Mouse (Mus musculus) stomach, embryonic 15.5 days (tissue): ENCODE data around the gene Pnisr. TPM values are rescaled to one million over a fixed set of nuclear protein-coding genes. Genes with fewer than 3 reads are reported as not detected.
A peak's percentile ranks its signal among the peaks of the same experiment; 100 is the strongest.

Experiments
- ATAC-seq: fragments of 200-750 bp; cut with Nextera tagmentation; 2 replicates; pipeline ENCODE4 v1.8.0; 2017; ENCODE audit warnings: low read depth, moderate number of reproducible peaks, moderate TSS enrichment; ENCODE audit not compliant: insufficient read depth, low FRiP score
- H3K27ac ChIP-seq: fragments of 300-500 bp; sonication (generic); 2 replicates; pipeline ENCODE4 v1.5.1; 2015; ENCODE audit warnings: mild to moderate bottlenecking, inconsistent platforms
- H3K27me3 ChIP-seq: fragments of 300-500 bp; sonication (generic); replicated peaks from 2 replicates; pipeline ENCODE4 v1.6.1; 2015; ENCODE audit warnings: inconsistent platforms
- H3K36me3 ChIP-seq: fragments of 300-500 bp; sonication (generic); 2 replicates; pipeline ENCODE4 v1.6.1; 2015; ENCODE audit warnings: inconsistent platforms
- H3K4me1 ChIP-seq: fragments of 300-500 bp; sonication (generic); 2 replicates; pipeline ENCODE4 v1.6.1; 2015; ENCODE audit warnings: inconsistent platforms
- H3K4me2 ChIP-seq: fragments of 300-500 bp; sonication (generic); 2 replicates; pipeline ENCODE4 v1.6.1; 2015; ENCODE audit warnings: mild to moderate bottlenecking, inconsistent platforms
- H3K4me3 ChIP-seq: fragments of 300-500 bp; sonication (generic); replicated peaks from 2 replicates; pipeline ENCODE4 v1.5.1; 2015; ENCODE audit warnings: inconsistent platforms
- H3K9ac ChIP-seq: fragments of 300-500 bp; sonication (generic); 2 replicates; pipeline ENCODE4 v1.6.1; 2015; ENCODE audit warnings: inconsistent platforms
- H3K9me3 ChIP-seq: fragments of 300-500 bp; sonication (generic); 2 replicates; pipeline ENCODE4 v1.6.1; 2016; ENCODE audit warnings: inconsistent platforms
- WGBS: fragments of 180-500 bp; shearing (Covaris S2); methylation state at CpG from one replicate; pipeline ENCODE4 v1.1.7; 2015; 5-methylcytosine and 5-hydroxymethylcytosine counted together
- polyA plus RNA-seq: library from polyadenylated mRNA; unstranded; fragments of >200 nt; fragmentation: Nextera tagmentation; extraction: Ambion mirVana; gene quantifications from 2 replicates; pipeline ENCODE4 v1.2.1, GENCODE M21; 2015

Gene Pnisr
- polyA plus RNA-seq, result 126 and 127 TPM in 2 replicates

GRCm38 (mm10) chr4:21847481-21848286 lies at the start of gene Pnisr:
Gene Pnisr (plus strand): TSS chr4:21847583.
- Histone ChIP-seq H3K4me1 (peaks cover 7% of the 10 kb centered on the region; the same call in 1 of the 2 replicates), H3K27ac (peak within 1 kb of the TSS; percentile 98), H3K27me3 (no peaks in the 10 kb centered on the region), H3K9me3 (no peaks in the 10 kb centered on the region), H3K9ac (peak within 1 kb of the TSS; percentile 94), H3K36me3 (no peaks in the 10 kb centered on the region), H3K4me2 (peak within 1 kb of the TSS; percentile 56), H3K4me3 (peak within 1 kb of the TSS; percentile 95)
- WGBS, result under 1% methylated on average over 50 of the region's 50 CpGs
- peak; percentile 97 for ATAC-seq

GRCm38 (mm10) chr4:21801013-21801412 lies 46.4 kb upstream of the Pnisr start:
- 95% methylated on average over 1 of the region's 1 CpGs for WGBS
- H3K27ac ChIP-seq, result no peak overlapping the region
- H3K4me3 ChIP-seq, result no peak overlapping the region
- no peaks in the 10 kb centered on the region for H3K9me3 ChIP-seq
- H3K9ac ChIP-seq, result no peak overlapping the region
- no peak for ATAC-seq
- H3K4me1 ChIP-seq, result no peaks in the 10 kb centered on the region
- H3K36me3 ChIP-seq, result 0 out of 2 replicates have a peak, but pooled peaks cover 5% of the 10 kb centered on the region
- H3K27me3 ChIP-seq, result no peaks in the 10 kb centered on the region
- no peak overlapping the region for H3K4me2 ChIP-seq

GRCm38 (mm10) chr4:21801620-21802019 lies 45.8 kb upstream of the Pnisr start:
- WGBS, result 87% methylated on average over 2 of the region's 2 CpGs
- H3K9ac ChIP-seq, result no peak overlapping the region
- H3K4me1 ChIP-seq, result no peaks in the 10 kb centered on the region
- H3K4me3 ChIP-seq, result no peak overlapping the region
- H3K9me3 ChIP-seq, result no peaks in the 10 kb centered on the region
- no peak overlapping the region for H3K4me2 ChIP-seq
- H3K27ac ChIP-seq, result no peak overlapping the region
- H3K36me3 ChIP-seq, result 0 out of 2 replicates have a peak, but pooled peaks cover 5% of the 10 kb centered on the region
- H3K27me3 ChIP-seq, result no peaks in the 10 kb centered on the region
- ATAC-seq, result no peak

- H3K36me3 ChIP-seq, result peaks cover 4% of the 10 kb centered on the region; the same call in 1 of the 2 replicates
- no peaks in the 10 kb centered on the region for H3K9me3 ChIP-seq
- no peak overlapping the region for H3K27ac ChIP-seq
- WGBS, result 83% methylated on average over 5 of the region's 5 CpGs
- H3K4me1 ChIP-seq, result no peaks in the 10 kb centered on the region
- H3K4me3 ChIP-seq, result no peak overlapping the region
- ATAC-seq, result no peak
- no peak overlapping the region for H3K9ac ChIP-seq
- H3K27me3 ChIP-seq, result no peaks in the 10 kb centered on the region
- no peak overlapping the region for H3K4me2 ChIP-seq
Measured at GRCm38 (mm10) chr4:21807204-21807603, 40.2 kb upstream of the Pnisr start.

GRCm38 (mm10) chr4:21810608-21811007 lies 36.8 kb upstream of the Pnisr start:
- Histone ChIP-seq H3K36me3 (peaks cover 4% of the 10 kb centered on the region; the same call in 1 of the 2 replicates), H3K27ac (no peak overlapping the region), H3K27me3 (no peaks in the 10 kb centered on the region), H3K4me3 (no peak overlapping the region), H3K9me3 (no peaks in the 10 kb centered on the region), H3K4me2 (no peak overlapping the region), H3K9ac (no peak overlapping the region), H3K4me1 (no peaks in the 10 kb centered on the region)
- ATAC-seq, result no peak
- 74% methylated on average over 3 of the region's 3 CpGs for WGBS

GRCm38 (mm10) chr4:21812635-21813034 lies 34.7 kb upstream of the Pnisr start:
- H3K4me2 ChIP-seq, result no peak overlapping the region
- H3K27ac ChIP-seq, result no peak overlapping the region
- no peak overlapping the region for H3K9ac ChIP-seq
- ATAC-seq, result no peak
- no peaks in the 10 kb centered on the region for H3K27me3 ChIP-seq
- no peak overlapping the region for H3K4me3 ChIP-seq
- no peaks in the 10 kb centered on the region for H3K9me3 ChIP-seq
- 89% methylated on average over 6 of the region's 6 CpGs for WGBS
- no peaks in the 10 kb centered on the region for H3K4me1 ChIP-seq
- H3K36me3 ChIP-seq, result peaks cover 4% of the 10 kb centered on the region; the same call in 1 of the 2 replicates

- Histone ChIP-seq H3K4me1 (no peaks in the 10 kb centered on the region), H3K4me2 (no peak overlapping the region), H3K9ac (no peak overlapping the region), H3K27me3 (no peaks in the 10 kb centered on the region), H3K27ac (no peak overlapping the region), H3K9me3 (no peaks in the 10 kb centered on the region), H3K4me3 (no peak overlapping the region), H3K36me3 (peaks cover 4% of the 10 kb centered on the region; the same call in 1 of the 2 replicates)
- WGBS, result 39% methylated on average over 2 of the region's 2 CpGs
- peak; percentile 43; the same call in 1 of the 2 replicates for ATAC-seq
Measured at GRCm38 (mm10) chr4:21814029-21814428, 33.4 kb upstream of the Pnisr start.

- no peak for ATAC-seq
- no peaks in the 10 kb centered on the region for H3K9me3 ChIP-seq
- no peak overlapping the region for H3K9ac ChIP-seq
- H3K27me3 ChIP-seq, result no peaks in the 10 kb centered on the region
- H3K4me1 ChIP-seq, result no peaks in the 10 kb centered on the region
- no peaks in the 10 kb centered on the region for H3K36me3 ChIP-seq
- no peak overlapping the region for H3K4me2 ChIP-seq
- no peak overlapping the region for H3K27ac ChIP-seq
- no peak overlapping the region for H3K4me3 ChIP-seq
- WGBS, result 73% methylated on average over 2 of the region's 2 CpGs
Measured at GRCm38 (mm10) chr4:21826616-21827015, 20.8 kb upstream of the Pnisr start.

GRCm38 (mm10) chr4:21832844-21833243 lies 14.5 kb upstream of the Pnisr start:
- 91% methylated on average over 8 of the region's 8 CpGs for WGBS
- Histone ChIP-seq H3K36me3 (peaks cover 6% of the 10 kb centered on the region; the same call in 1 of the 2 replicates), H3K27ac (no peak overlapping the region), H3K4me1 (no peaks in the 10 kb centered on the region), H3K4me2 (no peak overlapping the region), H3K27me3 (no peaks in the 10 kb centered on the region), H3K9me3 (no peaks in the 10 kb centered on the region), H3K9ac (no peak overlapping the region), H3K4me3 (no peak overlapping the region)
- no peak for ATAC-seq

- H3K4me3 ChIP-seq, result peak overlapping the region; percentile 95
- H3K36me3 ChIP-seq, result no peaks in the 10 kb centered on the region
- peak overlapping the region; percentile 51 for H3K4me2 ChIP-seq
- peak overlapping the region; percentile 98 for H3K27ac ChIP-seq
- peak overlapping the region; percentile 94 for H3K9ac ChIP-seq
- H3K9me3 ChIP-seq, result no peaks in the 10 kb centered on the region
- H3K27me3 ChIP-seq, result no peaks in the 10 kb centered on the region
- under 1% methylated on average over 24 of the region's 24 CpGs for WGBS
- peaks cover 7% of the 10 kb centered on the region; the same call in 1 of the 2 replicates for H3K4me1 ChIP-seq
- ATAC-seq, result peak; percentile 86
Measured at GRCm38 (mm10) chr4:21848287-21848630, 876 bp downstream of the Pnisr start.

GRCm38 (mm10) chr4:21857481-21857880 lies 10.1 kb downstream of the Pnisr start:
- ATAC-seq, result no peak
- Histone ChIP-seq H3K9me3 (no peaks in the 10 kb centered on the region), H3K27ac (no peak overlapping the region), H3K4me1 (no peaks in the 10 kb centered on the region), H3K4me2 (no peak overlapping the region), H3K27me3 (no peaks in the 10 kb centered on the region), H3K36me3 (peaks cover 29% of the 10 kb centered on the region), H3K9ac (no peak overlapping the region), H3K4me3 (no peak overlapping the region)
- WGBS, result 76% methylated on average over 1 of the region's 1 CpGs

GRCm38 (mm10) chr4:21865226-21865625 lies 17.8 kb downstream of the Pnisr start:
- WGBS, result 97% methylated on average over 1 of the region's 1 CpGs
- H3K4me1 ChIP-seq, result no peaks in the 10 kb centered on the region
- no peak for ATAC-seq
- no peak overlapping the region for H3K4me2 ChIP-seq
- H3K27me3 ChIP-seq, result no peaks in the 10 kb centered on the region
- H3K36me3 ChIP-seq, result peaks cover 32% of the 10 kb centered on the region
- no peak overlapping the region for H3K4me3 ChIP-seq
- no peaks in the 10 kb centered on the region for H3K9me3 ChIP-seq
- no peak overlapping the region for H3K9ac ChIP-seq
- H3K27ac ChIP-seq, result no peak overlapping the region
